Mouse (Mus musculus): ENCODE measurements around the gene Sesn1. TPM values are rescaled to one million over a fixed set of nuclear protein-coding genes. Genes with fewer than 3 reads are reported as not detected.

Sesn1 gene
- polyA plus RNA-seq, 1 experiment from 2014 or later = 29.2 TPM

Other genes starting within 250 kb of the Sesn1 start
- 1.3 and 1.9 TPM in 2 replicates for gene Ccdc162, start 93.3 kb upstream of the Sesn1 start, polyA plus RNA-seq (2015; fragmentation: Nextera tagmentation; extraction: Ambion mirVana)
- gene Cep57l1, start 64 bp upstream of the Sesn1 start, polyA plus RNA-seq (2015; fragmentation: Nextera tagmentation; extraction: Ambion mirVana) = 28.8 and 28.9 TPM in 2 replicates
- 2.0 and 3.0 TPM in 2 replicates for gene Armc2, start 208.5 kb downstream of the Sesn1 start, polyA plus RNA-seq (2015; fragmentation: Nextera tagmentation; extraction: Ambion mirVana)

Measured in lung, embryonic 16.5 days (tissue).